8 mouse cellular contexts compared by ENCODE assay signal in the genomic region with DNA sequence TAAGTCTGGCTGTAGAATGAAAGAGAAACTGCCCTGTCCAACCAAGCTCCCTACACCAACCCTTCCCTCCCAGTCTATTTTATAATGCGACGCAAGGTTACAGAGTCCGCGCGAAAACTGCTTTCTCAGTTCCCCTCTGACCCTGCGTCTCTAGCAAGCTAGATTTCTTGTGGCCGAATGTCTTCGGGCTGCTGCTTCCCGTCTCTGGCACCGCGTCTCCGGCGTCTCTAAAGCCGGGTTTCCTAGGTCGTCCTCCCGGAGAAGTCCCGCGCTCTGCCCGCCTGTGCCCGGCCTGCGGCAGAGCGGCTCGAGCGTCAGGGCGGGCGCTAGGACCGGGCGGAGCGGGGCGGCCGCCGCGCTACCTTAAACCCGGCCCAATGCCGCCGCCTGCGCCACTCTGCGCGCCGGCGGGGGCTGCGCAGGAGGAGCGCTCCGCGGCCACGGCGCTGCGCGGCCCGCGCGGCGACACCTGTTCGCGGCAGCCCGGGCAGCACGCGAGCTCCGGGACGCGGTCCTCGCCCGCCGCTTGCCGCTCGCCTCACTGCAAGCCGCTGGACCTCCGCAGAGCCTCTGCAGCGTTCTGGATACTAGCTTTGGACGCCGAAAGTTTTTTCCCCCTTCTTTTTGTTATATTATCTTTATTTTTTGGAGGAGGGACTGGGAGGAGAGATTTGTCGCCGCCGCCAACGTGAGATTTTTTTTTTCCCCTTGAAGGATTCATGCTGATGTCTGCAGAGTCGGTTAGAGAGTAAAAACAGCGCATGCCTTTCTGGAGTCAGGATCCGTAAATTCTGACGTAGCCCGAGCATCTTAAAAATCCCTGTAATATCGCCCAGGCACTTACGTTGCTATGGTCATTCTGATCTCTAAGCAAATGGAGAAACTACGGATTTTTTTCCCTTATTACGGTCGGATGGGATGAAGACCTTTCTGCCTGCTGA. TPM values are rescaled to one million over a fixed set of nuclear protein-coding genes. Genes with fewer than 3 reads are reported as not detected.
DNase-seq lines count a peak whose midpoint lies in the region; ATAC-seq and TF ChIP-seq lines count a peak whose summit lies in the region.

No protein-coding gene starts in this region.

- H3K27ac ChIP-seq in limb, embryonic 12.5 days = peak overlapping the region; percentile 50; the same call in 1 of the 2 replicates
- H3K27ac ChIP-seq in midbrain, embryonic 11.5 days (ENCODE audit: low read depth, low read length) = no peak overlapping the region
- peak overlapping the region; percentile 99 for H3K27ac ChIP-seq in small intestine, adult 2 months (ENCODE audit: insufficient read depth, low read depth, low read length)

- no peak for ATAC-seq in erythroblast, adult 5-6 weeks (replicated peaks; ENCODE audit: low FRiP score, poor library complexity, severe bottlenecking)
- peak; percentile 60; the same call in 1 of the 2 replicates for ATAC-seq in limb, embryonic 12.5 days (ENCODE audit: insufficient number of reproducible peaks, insufficient read depth, low FRiP score, low TSS enrichment, low read depth)
- ATAC-seq in midbrain, embryonic 11.5 days (ENCODE audit: low FRiP score) = peak; percentile 82

- peak overlapping the region; percentile 95 for H3K4me2 ChIP-seq in limb, embryonic 12.5 days
- H3K4me2 ChIP-seq in midbrain, embryonic 11.5 days = peak overlapping the region; percentile 94

- peaks cover 2% of the 10 kb centered on the region; the same call in 1 of the 2 replicates for H3K9me3 ChIP-seq in erythroblast, embryonic 14.5 days (ENCODE audit: control insufficient read depth, low read length)
- no peaks in the 10 kb centered on the region for H3K9me3 ChIP-seq in limb, embryonic 12.5 days
- H3K9me3 ChIP-seq in midbrain, embryonic 11.5 days (ENCODE audit: control insufficient read depth, low read length) = no peaks in the 10 kb centered on the region

- WGBS in limb, embryonic 12.5 days = under 1% methylated on average over 68 of the region's 85 CpGs
- WGBS in midbrain, embryonic 11.5 days = under 1% methylated on average over 68 of the region's 85 CpGs
- WGBS in small intestine, adult 2 months = under 1% methylated on average over 85 of the region's 85 CpGs

- no peak for TF ChIP-seq CTCF in small intestine, adult 2 months (IDR thresholded peaks at IDR 0.05; ENCODE audit: extremely low read depth, insufficient read length, insufficient replicate concordance, low read depth, low read length)

- H3K36me3 ChIP-seq in erythroblast, embryonic 14.5 days (ENCODE audit: control insufficient read depth) = no peaks in the 10 kb centered on the region
- H3K36me3 ChIP-seq in limb, embryonic 12.5 days = no peaks in the 10 kb centered on the region
- H3K36me3 ChIP-seq in midbrain, embryonic 11.5 days (ENCODE audit: control insufficient read depth, insufficient read depth, low read length) = no peaks in the 10 kb centered on the region
- H3K36me3 ChIP-seq in small intestine, adult 2 months (ENCODE audit: control insufficient read depth, insufficient read depth, low read length) = no peaks in the 10 kb centered on the region

- DNase-seq in embryo, embryonic 9.5 days (ENCODE audit: extremely low spot score) = peak; percentile 75
- DNase-seq in heart, adult 8-10 months (ENCODE audit: low spot score) = peak; percentile 41
- DNase-seq in kidney, adult 18-20 months = peak; percentile 85
- peak; percentile 98 for DNase-seq in midbrain, embryonic 11.5 days (ENCODE audit: low spot score, missing footprints)

- peaks cover 89% of the 10 kb centered on the region for H3K27me3 ChIP-seq in erythroblast, embryonic 14.5 days (ENCODE audit: control insufficient read depth)
- peaks cover 82% of the 10 kb centered on the region for H3K27me3 ChIP-seq in limb, embryonic 12.5 days
- H3K27me3 ChIP-seq in midbrain, embryonic 11.5 days (ENCODE audit: control insufficient read depth, insufficient read depth, low read length) = peaks cover 68% of the 10 kb centered on the region
- peaks cover 24% of the 10 kb centered on the region; the same call in 1 of the 2 replicates for H3K27me3 ChIP-seq in small intestine, adult 2 months (ENCODE audit: control insufficient read depth, insufficient read depth, low read length)

- peak; percentile 73 for TF ChIP-seq POLR2A in small intestine, adult 2 months (IDR thresholded peaks at IDR 0.05; ENCODE audit: low read depth, low read length)

- peak overlapping the region; percentile 38 for H3K4me3 ChIP-seq in erythroblast, embryonic 14.5 days (replicated peaks)
- H3K4me3 ChIP-seq in limb, embryonic 12.5 days (replicated peaks) = peak overlapping the region; percentile 58
- H3K4me3 ChIP-seq in midbrain, embryonic 11.5 days (ENCODE audit: low read depth, low read length) = peak overlapping the region; percentile 57
- peak overlapping the region; percentile 84 for H3K4me3 ChIP-seq in small intestine, adult 2 months (ENCODE audit: low read depth, low read length)

- no peaks in the 10 kb centered on the region for H3K4me1 ChIP-seq in erythroblast, embryonic 14.5 days (ENCODE audit: control insufficient read depth)
- peaks cover 50% of the 10 kb centered on the region for H3K4me1 ChIP-seq in limb, embryonic 12.5 days (replicated peaks)
- peaks cover 16% of the 10 kb centered on the region for H3K4me1 ChIP-seq in midbrain, embryonic 11.5 days (ENCODE audit: control insufficient read depth, insufficient read depth, low read length)
- H3K4me1 ChIP-seq in small intestine, adult 2 months (ENCODE audit: control insufficient read depth, insufficient read depth, insufficient read length, low read length) = peaks cover 9% of the 10 kb centered on the region

- peak overlapping the region; percentile 65 for H3K9ac ChIP-seq in limb, embryonic 12.5 days (replicated peaks)
- H3K9ac ChIP-seq in midbrain, embryonic 11.5 days (ENCODE audit: low read length) = peak overlapping the region; percentile 56; the same call in 1 of the 2 replicates

RNA-seq across cellular contexts. Expression of a gene that starts 1.8 kb away (rescaled TPM):
- polyA plus RNA-seq in erythroblast, embryonic 14.5 days (2012) = not detected in 2 replicates
- total RNA-seq in erythroblast, adult 5-6 weeks (2015; ENCODE audit: low replicate concordance) = not detected in 2 replicates
- not detected in 2 replicates for total RNA-seq in erythroblast, adult 5-6 weeks (2017; ENCODE audit: low replicate concordance)
- 1 to 10 TPM; 7.3 to 9.1 (median 7.7) TPM for total RNA-seq in heart, adult 8-10 months (2022)
- polyA plus RNA-seq in limb, embryonic 12.5 days (2016; fragmentation: Nextera tagmentation; extraction: Ambion mirVana) = 12.4 and 14.7 TPM in 2 replicates
- polyA plus RNA-seq in midbrain, embryonic 11.5 days (2014; fragmentation: Nextera tagmentation; extraction: Ambion mirVana) = 1.8 and 2.0 TPM in 2 replicates
- 0.14 and 0.62 TPM in 2 replicates for polyA plus RNA-seq in small intestine, adult 2 months (2012; rRNA removed)

Comparison
In these comparisons a context has a peak if more than half of its experiments do, and no peak if none do; other contexts are left out.
1. DNase-seq: peak in every context shown above with its lines; median percentile 98 in midbrain, embryonic 11.5 days; 85 in kidney, adult 18-20 months; 75 in embryo, embryonic 9.5 days; 41 in heart, adult 8-10 months.